Mouse (Mus musculus) lung, postnatal 25 days (tissue): Measurements from ENCODE around the gene Sema5a.
A peak's percentile ranks its signal among the peaks of the same experiment; 100 is the strongest.

ENCODE experiments used
- DNase-seq: peaks from one replicate; pipeline ENCODE4 v3.0.0; 2022; ENCODE audit warnings: low spot score

The Sema5a gene

GRCm38 (mm10) chr15:32247281-32247680 lies 2.7 kb downstream of the Sema5a start:
- DNase-seq, result no peak

- DNase-seq, result no peak
Measured at GRCm38 (mm10) chr15:32254806-32255205, 10.2 kb downstream of the Sema5a start.

GRCm38 (mm10) chr15:32257340-32257739 lies 12.7 kb downstream of the Sema5a start:
- no peak for DNase-seq

- no peak for DNase-seq
Measured at GRCm38 (mm10) chr15:32257886-32258319, 13.3 kb downstream of the Sema5a start.

GRCm38 (mm10) chr15:32259362-32260096 lies 14.9 kb downstream of the Sema5a start:
- no peak for DNase-seq

GRCm38 (mm10) chr15:32260942-32261341 lies 16.3 kb downstream of the Sema5a start:
- DNase-seq, result no peak

GRCm38 (mm10) chr15:32263651-32264050 lies 19.0 kb downstream of the Sema5a start:
- no peak for DNase-seq

- DNase-seq, result no peak
Measured at GRCm38 (mm10) chr15:32264822-32265377, 20.3 kb downstream of the Sema5a start.

- no peak for DNase-seq
Measured at GRCm38 (mm10) chr15:32265378-32265934, 20.8 kb downstream of the Sema5a start.

GRCm38 (mm10) chr15:32266122-32266820 lies 21.7 kb downstream of the Sema5a start:
- DNase-seq, result no peak

- DNase-seq, result no peak
Measured at GRCm38 (mm10) chr15:32270106-32270505, 25.5 kb downstream of the Sema5a start.

- peak; percentile 33 for DNase-seq
Measured at GRCm38 (mm10) chr15:32273925-32274324, 29.3 kb downstream of the Sema5a start.

- DNase-seq, result no peak
Measured at GRCm38 (mm10) chr15:32275020-32275419, 30.4 kb downstream of the Sema5a start.

- no peak for DNase-seq
Measured at GRCm38 (mm10) chr15:32278600-32278999, 34.0 kb downstream of the Sema5a start.

- DNase-seq, result no peak
Measured at GRCm38 (mm10) chr15:32281374-32281773, 36.8 kb downstream of the Sema5a start.

GRCm38 (mm10) chr15:32284688-32285087 lies 40.1 kb downstream of the Sema5a start:
- no peak for DNase-seq

- DNase-seq, result no peak
Measured at GRCm38 (mm10) chr15:32286296-32286695, 41.7 kb downstream of the Sema5a start.

GRCm38 (mm10) chr15:32288480-32288879 lies 43.9 kb downstream of the Sema5a start:
- no peak for DNase-seq

- DNase-seq, result no peak
Measured at GRCm38 (mm10) chr15:32291000-32291399, 46.4 kb downstream of the Sema5a start.

GRCm38 (mm10) chr15:32296523-32296922 lies 51.9 kb downstream of the Sema5a start:
- DNase-seq, result no peak

- DNase-seq, result no peak
Measured at GRCm38 (mm10) chr15:32297266-32297665, 52.7 kb downstream of the Sema5a start.

- DNase-seq, result no peak
Measured at GRCm38 (mm10) chr15:32298525-32298924, 53.9 kb downstream of the Sema5a start.

GRCm38 (mm10) chr15:32300991-32301390 lies 56.4 kb downstream of the Sema5a start:
- DNase-seq, result no peak
